Mouse (Mus musculus) forebrain, embryonic 14.5 days (tissue): ENCODE results near the gene Tmx1. TPM values are rescaled to one million over a fixed set of nuclear protein-coding genes. Genes with fewer than 3 reads are reported as not detected.

Experiments used
- ATAC-seq: fragments of 200-750 bp; cut with Nextera tagmentation; 2 replicates; pipeline ENCODE4 v1.8.0; 2017; ENCODE audit warnings: mild to moderate bottlenecking, moderate library complexity
- DNase-seq: peaks from one replicate; pipeline ENCODE4 v3.0.0-alpha.2; 2015; ENCODE audit warnings: low spot score
- H3K27ac ChIP-seq: fragments of 300-500 bp; sonication (generic); 2 replicates; pipeline ENCODE4 v1.5.1; 2014; ENCODE audit warnings: low read depth, mild to moderate bottlenecking, control low read depth, low read length, moderate library complexity
- H3K27me3 ChIP-seq: fragments of 300-500 bp; sonication (generic); replicated peaks from 2 replicates; pipeline ENCODE4 v1.6.1; 2014; ENCODE audit warnings: low read length, control low read depth, mixed read lengths; ENCODE audit not compliant: control insufficient read depth, insufficient read depth
- H3K36me3 ChIP-seq: fragments of 300-500 bp; sonication (generic); 2 replicates; pipeline ENCODE4 v1.6.1; 2014; ENCODE audit warnings: low read length, control low read depth; ENCODE audit not compliant: control insufficient read depth, insufficient read depth
- H3K4me1 ChIP-seq: fragments of 300-500 bp; sonication (generic); 2 replicates; pipeline ENCODE4 v1.6.1; 2014; ENCODE audit warnings: antibody characterized with exemption, low read length, control low read depth; ENCODE audit not compliant: control insufficient read depth, insufficient read depth
- H3K4me2 ChIP-seq: fragments of 300-500 bp; sonication (generic); 2 replicates; pipeline ENCODE4 v1.6.1; 2014; ENCODE audit warnings: mild to moderate bottlenecking, control low read depth, low read length
- H3K4me3 ChIP-seq: fragments of 300-500 bp; sonication (generic); 2 replicates; pipeline ENCODE4 v1.5.1; 2014; ENCODE audit warnings: low read depth, low read length, control low read depth
- H3K9ac ChIP-seq: fragments of 300-500 bp; sonication (generic); 2 replicates; pipeline ENCODE4 v1.6.1; 2014; ENCODE audit warnings: mild to moderate bottlenecking, low read length, control low read depth, moderate library complexity
- H3K9me3 ChIP-seq: fragments of 300-500 bp; sonication (generic); replicated peaks from 2 replicates; pipeline ENCODE4 v1.6.1; 2016; ENCODE audit warnings: low read length, control low read depth, mixed read lengths; ENCODE audit not compliant: control insufficient read depth
- WGBS: fragments of 180-500 bp; shearing (Covaris S2); extraction: QIAGEN DNeasy Blood & Tissue Kit; methylation state at CpG from one replicate; pipeline ENCODE4 v1.1.7; 2014; 5-methylcytosine and 5-hydroxymethylcytosine counted together
- polyA plus RNA-seq: library from polyadenylated mRNA; unstranded; fragments of >200 nt; fragmentation: Nextera tagmentation; extraction: Ambion mirVana; gene quantifications from 2 replicates; pipeline ENCODE4 v1.2.1, GENCODE M21; 2014

Gene Tmx1
- polyA plus RNA-seq, 1 experiment from 2014 or later = 87.5 TPM

GRCm38 (mm10) chr12:70498091-70498490, 45.2 kb downstream of the Tmx1 start:
- Histone ChIP-seq H3K4me2 (no peak overlapping the region), H3K9ac (no peak overlapping the region), H3K27me3 (no peaks in the 10 kb centered on the region), H3K27ac (no peak overlapping the region), H3K4me3 (no peak overlapping the region), H3K9me3 (no peaks in the 10 kb centered on the region), H3K4me1 (no peaks in the 10 kb centered on the region), H3K36me3 (no peaks in the 10 kb centered on the region)
- 59% methylated on average over 3 of the region's 3 CpGs for WGBS
- DNase-seq = no peak
- ATAC-seq = no peak

GRCm38 (mm10) chr12:70505971-70506370, 53.1 kb downstream of the Tmx1 start:
- Histone ChIP-seq H3K4me3 (no peak overlapping the region), H3K9me3 (no peaks in the 10 kb centered on the region), H3K9ac (no peak overlapping the region), H3K27me3 (no peaks in the 10 kb centered on the region), H3K4me1 (no peaks in the 10 kb centered on the region), H3K36me3 (no peaks in the 10 kb centered on the region), H3K4me2 (no peak overlapping the region), H3K27ac (no peak overlapping the region)
- DNase-seq (no peak), ATAC-seq (no peak)
- 89% methylated on average over 5 of the region's 5 CpGs for WGBS

- Histone ChIP-seq H3K27me3 (no peaks in the 10 kb centered on the region), H3K36me3 (no peaks in the 10 kb centered on the region), H3K4me2 (no peak overlapping the region), H3K9me3 (no peaks in the 10 kb centered on the region), H3K4me1 (no peaks in the 10 kb centered on the region), H3K27ac (no peak overlapping the region), H3K9ac (no peak overlapping the region), H3K4me3 (no peak overlapping the region)
- ATAC-seq = no peak
- 97% methylated on average over 5 of the region's 5 CpGs for WGBS
- DNase-seq = no peak
These were observed 59.1 kb downstream of the Tmx1 start for GRCm38 (mm10) chr12:70512023-70512422.

- Histone ChIP-seq H3K27me3 (no peaks in the 10 kb centered on the region), H3K27ac (no peak overlapping the region), H3K9me3 (no peaks in the 10 kb centered on the region), H3K4me2 (no peak overlapping the region), H3K9ac (no peak overlapping the region), H3K4me3 (no peak overlapping the region), H3K36me3 (no peaks in the 10 kb centered on the region), H3K4me1 (no peaks in the 10 kb centered on the region)
- WGBS = 90% methylated on average over 2 of the region's 2 CpGs
- no peak for ATAC-seq
- DNase-seq = no peak
These were observed 59.5 kb downstream of the Tmx1 start for GRCm38 (mm10) chr12:70512431-70512830.

Other genes starting within 250 kb of the Tmx1 start
- 4.9 and 6.1 TPM in 2 replicates for gene Pygl, start 221.6 kb upstream of the Tmx1 start, polyA plus RNA-seq
- 30.8 and 42.9 TPM in 2 replicates for gene Trim9, start 105.5 kb upstream of the Tmx1 start, polyA plus RNA-seq